Mouse (Mus musculus) gonadal fat pad, adult 2 months (tissue): ENCODE measurements around the gene Cnn2. TPM values are rescaled to one million over a fixed set of nuclear protein-coding genes. Genes with fewer than 3 reads are reported as not detected.

Experiments used
- DNase-seq: peaks from one replicate; pipeline ENCODE4 v3.0.0-alpha.2; 2012; ENCODE audit warnings: low read depth
- polyA plus RNA-seq: library from polyadenylated mRNA; depleted of rRNA; stranded (reverse); fragments of >200 nt; gene quantifications from 2 replicates; pipeline ENCODE4 v1.2.3, GENCODE M21; 2012

The Cnn2 gene
- polyA plus RNA-seq, 1 experiment = 75.3 TPM

DNA sequence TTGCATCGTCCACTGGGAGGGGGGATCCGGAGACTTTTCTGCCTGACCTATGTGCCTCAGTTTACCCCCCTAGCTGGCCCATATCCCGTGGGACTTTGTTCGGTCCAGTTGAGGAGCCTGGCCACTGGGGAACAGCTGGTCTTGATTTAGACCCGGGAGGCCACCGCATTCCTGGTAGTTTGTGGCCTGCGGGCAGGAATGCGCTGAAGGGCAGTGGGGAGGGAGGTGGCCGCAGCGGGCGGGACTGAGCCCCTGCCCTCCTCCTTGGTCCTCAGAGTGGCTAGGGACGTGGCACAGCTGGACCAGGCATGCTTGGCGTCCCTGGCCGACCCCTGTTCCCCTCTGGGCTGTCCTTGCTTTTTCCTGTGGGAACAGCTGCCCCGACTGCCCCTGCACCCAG is 1.5 kb downstream of the Cnn2 start:
- no peak for DNase-seq

DNA sequence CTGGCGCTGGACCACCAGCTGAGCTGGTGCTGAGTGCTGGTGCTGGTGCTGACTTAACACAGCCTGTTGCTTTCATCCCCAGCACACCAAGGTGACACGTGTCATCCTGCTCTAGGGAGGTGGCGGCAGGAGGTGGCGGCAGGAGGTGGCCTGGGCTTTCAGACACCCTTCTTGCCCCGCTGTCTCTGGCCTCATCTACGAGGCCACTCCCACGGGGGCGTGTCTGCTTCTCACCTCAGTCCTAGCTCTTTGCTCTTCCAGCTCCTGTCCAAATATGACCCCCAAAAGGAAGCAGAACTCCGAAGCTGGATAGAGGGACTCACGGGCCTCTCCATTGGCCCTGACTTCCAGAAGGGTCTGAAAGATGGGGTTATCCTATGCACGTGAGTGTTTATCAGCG is 2.7 kb downstream of the Cnn2 start:
- DNase-seq = no peak

DNA sequence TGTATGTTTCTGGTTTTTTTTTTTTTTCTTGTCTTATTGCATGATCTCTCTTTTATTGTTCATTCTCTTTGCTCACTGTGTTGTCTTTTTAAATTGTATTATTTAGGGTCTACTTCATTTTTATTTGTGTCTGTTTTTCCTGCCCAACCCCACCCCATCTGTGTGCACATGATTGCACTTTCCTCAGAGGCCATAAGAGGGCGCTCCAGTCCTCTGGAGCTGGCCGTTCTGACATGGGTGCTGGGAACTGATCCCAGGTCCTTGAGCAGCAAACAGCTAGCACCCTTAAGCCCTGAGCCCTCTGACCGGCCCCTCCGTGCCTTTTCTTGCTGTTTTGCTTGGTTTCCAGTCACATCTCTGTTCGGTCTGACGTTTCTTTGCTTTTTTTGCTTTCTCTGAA is 3.2 kb downstream of the Cnn2 start:
- DNase-seq = no peak

DNA sequence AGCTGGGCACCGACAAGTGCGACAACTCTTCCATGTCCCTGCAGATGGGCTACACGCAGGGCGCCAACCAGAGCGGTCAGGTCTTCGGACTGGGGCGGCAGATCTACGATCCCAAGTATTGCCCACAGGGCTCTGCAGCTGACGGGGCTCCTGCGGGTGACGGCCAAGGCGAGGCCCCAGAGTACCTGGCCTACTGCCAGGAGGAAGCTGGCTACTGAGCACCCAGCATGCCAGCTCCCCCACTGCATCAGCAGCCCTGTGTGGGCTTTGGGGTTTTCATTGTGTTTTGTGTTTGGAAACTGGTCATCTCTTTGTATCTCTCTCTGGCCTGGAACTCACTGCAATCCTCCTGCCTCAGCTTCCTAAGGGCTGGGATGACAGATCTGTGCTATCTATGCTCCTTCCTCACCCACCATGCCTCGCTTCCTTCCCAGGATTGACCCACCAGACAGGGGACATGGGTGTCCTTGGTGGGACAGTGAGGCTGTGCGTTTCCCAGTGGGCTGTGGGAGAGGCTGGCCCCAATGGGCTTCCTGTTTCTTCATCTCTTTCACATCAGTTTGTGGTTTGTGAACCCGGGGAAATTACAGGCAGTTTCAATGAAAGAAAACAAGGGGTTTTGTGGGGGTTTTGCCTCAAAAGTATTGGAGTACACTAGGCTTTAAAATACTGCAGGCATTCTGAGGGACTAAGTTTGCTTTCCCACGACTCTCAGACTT is 6.2 kb downstream of the Cnn2 start:
- DNase-seq = no peak

DNA sequence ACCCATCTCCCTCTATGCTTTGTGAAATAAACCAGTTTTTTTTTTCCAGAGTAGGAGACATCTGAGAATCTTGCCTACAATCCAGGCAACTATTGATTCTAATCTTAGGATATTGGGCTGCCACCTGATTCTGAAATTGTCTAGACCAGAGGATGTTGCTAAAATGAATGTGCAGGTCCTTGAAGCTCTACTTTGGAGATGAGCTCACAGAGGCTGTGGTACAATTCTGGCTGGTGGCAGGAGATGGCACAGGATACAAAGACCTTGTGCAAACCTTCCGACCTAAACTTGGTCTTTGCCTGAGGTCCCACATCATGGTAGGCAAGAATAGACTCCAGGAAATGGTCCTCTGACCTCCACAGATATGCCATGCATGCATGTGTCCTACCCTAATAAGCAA is 7.3 kb downstream of the Cnn2 start:
- DNase-seq = no peak

DNA sequence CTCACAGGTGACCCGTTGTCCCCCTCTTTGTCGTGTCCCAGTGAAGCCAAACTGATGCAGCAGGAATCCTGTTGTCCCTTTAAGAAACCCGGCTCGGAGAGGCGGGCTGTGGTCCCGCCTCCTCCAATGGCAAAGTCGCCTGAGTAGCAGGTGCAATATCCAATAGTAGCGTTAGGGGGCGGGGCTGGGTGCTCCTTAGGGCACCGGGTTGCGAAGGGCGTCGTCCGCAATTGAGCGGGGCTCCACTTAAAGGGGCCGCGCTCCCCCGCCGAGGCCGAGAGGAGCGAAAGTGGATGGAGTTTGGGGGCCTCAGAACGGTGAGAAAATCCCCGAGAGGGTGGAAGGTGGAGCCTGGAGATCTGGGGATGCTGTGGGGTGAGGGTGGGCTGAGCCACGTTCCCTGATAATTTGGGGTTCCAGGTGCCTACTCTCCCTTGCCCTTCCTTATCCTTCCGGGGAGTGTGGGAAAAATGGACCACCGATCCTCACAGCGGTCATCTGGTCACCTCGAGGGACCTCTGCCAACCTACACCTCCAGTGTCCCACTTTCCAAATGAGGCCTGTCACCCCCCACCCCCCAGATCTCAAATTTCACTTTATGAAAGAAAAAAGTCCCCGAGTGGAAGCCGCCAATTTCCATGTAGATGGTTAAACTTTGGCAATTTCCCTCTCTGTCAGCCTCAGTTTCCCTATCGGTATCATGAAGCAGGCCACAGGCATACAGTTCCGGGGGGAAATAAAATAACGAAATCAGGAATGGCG is 8.1 kb downstream of the Cnn2 start, which contains the start of gene Abca7:
Gene Abca7 (plus strand): TSS at position 223 of the 762 bp plus-strand sequence.
- DNase-seq = no peak

DNA sequence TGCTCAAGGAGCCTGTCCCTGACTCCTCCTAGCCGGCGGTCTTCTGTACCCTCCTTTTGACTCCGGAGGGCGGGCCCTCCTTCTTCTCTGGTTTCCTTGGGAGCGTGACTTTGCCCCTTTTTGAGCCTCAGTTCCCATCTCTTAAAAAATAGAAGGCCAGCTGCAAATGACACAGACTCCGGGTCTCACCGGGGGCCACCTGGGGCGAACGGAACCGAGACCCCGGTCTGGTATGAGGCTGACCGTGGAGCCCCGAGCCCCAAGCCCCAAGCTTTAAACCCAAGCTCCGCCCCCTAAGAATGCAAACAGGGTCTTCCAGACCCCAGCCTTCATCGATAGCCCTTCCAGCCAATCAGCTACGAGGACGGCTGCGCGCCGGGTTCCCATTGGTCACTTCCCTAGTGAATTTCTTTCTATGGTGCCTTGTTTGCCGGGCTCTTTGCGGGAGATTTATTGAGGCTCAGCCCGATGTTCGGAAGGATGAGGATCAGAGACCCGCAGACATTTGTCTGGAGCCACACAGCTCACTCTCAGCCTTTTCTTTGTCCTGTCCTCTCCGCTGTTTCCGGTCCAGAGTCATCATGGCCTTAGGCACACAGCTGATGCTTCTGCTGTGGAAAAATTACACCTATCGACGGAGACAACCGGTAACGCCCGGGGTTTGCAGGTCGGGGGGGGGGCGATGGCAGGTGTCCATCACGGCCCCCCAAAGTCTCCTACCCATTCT is 8.8 kb downstream of the Cnn2 start:
- no peak for DNase-seq

DNA sequence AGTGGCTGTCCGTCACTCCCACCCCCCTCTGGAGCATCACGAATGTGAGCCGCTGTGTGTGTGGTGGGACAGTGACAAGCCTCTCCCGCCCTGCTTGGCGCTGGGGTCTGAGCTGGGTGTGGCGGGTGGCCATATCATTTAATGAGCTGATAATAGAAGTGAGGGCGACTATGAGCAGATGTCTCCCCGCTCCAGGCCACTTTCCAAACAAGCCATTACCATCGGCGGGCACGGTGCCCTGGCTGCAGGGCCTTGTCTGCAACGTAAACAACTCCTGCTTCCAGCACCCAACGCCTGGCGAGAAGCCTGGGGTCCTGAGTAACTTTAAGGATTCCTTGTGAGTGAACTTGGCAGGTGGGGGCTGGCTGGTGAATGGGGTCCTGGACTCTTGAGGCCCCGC is 9.4 kb downstream of the Cnn2 start:
- no peak for DNase-seq

DNA sequence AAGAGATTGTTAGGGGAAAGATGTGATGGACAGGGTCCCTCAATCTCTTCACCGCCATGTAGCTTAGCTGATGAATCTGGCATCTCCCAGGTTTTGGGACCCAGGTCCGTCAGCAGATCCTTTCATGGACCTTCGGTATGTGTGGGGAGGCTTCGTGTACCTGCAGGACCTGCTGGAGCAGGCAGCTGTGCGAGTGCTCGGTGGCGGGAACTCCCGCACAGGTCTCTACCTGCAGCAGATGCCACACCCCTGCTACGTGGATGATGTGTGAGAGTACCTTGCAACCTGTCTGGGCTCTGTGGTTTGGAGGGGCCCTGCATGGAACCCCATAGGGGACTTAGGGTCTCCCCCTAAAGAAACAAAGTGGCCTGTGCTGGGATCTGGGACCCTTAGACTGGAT is 13.6 kb downstream of the Cnn2 start:
- no peak for DNase-seq

DNA sequence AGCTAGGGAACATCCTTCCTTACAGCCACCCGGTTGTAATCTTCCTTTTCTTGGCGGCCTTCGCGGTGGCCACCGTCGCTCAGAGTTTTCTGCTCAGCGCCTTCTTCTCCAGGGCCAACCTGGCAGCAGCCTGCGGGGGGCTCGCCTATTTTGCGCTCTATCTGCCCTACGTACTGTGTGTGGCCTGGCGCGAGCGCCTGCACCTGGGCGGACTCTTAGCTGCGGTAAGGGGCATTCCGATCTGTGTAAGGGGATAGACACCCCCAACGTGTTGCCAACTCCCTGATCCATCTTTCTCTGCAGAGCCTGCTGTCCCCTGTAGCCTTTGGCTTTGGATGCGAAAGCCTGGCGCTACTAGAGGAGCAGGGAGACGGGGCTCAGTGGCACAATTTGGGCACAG is 14.4 kb downstream of the Cnn2 start:
- DNase-seq = no peak

DNA sequence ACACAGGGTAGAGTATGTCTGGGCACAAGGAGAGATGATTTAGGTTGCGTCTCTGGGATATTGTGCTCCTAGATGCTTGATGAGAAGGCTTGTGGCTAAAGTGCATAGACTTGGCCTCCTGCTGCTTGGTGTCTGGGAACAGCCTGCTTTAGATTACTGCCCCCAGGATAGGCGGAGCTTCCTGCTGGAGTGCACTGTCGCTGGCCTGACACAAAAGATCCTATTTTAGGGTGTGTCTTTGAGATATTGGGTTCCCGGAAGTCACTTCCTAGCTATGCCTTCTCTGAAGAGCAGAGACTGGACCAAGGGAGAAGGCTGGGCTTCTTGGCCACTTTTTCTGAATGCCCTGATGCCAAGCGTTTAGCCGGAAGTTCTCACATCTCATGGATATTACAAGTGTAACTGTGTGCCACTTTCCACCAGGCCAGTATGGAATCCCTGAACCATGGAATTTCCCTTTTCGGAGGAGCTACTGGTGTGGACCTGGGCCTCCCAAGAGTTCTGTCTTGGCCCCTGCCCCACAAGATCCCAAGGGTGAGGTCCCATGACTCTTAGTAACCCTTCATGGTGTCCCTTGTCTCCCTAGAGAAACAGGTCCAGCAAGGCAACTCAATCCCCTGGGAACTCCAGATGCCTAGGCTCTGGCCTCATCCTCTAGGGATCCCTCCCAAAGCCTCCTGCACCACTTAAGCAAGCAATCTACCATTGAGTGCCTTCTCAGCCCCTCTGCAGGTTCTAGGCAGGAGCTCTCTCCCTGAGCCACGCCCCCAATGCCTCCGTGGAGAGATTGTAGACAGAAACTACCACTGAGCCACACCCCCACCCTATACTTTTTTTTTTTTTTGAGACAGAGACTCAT is 15.2 kb downstream of the Cnn2 start:
- DNase-seq = no peak

DNA sequence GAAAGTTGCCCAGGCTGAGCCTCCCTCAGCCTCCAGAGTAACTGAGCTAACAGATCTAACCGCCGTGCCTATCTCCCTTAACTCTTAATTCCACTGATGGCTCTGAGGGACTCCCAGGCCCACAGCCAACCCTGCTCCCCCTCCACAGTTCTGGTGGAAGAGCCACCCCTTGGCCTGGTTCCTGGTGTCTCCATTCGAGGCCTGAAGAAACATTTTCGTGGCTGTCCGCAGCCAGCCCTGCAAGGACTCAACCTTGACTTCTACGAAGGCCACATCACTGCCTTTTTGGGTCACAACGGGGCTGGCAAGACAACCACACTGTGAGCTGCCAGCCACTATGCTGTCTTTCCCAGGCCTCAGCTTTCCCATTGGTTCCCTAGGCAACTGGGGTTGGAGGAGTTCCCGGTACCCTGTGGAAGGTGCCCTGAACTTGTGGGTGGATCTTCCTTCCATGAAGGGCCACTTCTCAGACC is 15.9 kb downstream of the Cnn2 start:
- no peak for DNase-seq

DNA sequence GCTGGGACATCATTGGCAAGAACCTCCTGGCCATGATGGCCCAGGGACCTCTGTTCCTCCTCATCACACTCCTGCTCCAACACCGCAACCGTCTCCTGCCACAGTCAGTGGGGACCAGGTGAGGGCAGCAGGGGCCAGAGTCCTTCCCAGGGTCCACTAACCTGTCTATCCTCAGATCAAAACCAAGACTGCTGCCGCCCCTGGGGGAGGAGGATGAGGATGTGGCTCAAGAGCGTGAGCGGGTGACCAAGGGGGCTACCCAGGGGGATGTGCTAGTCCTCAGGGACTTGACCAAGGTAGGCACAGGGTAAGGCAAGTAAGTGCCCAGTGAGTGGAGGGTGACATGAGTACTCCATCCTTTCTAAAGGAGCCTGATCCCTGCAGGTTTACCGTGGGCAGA is 23.4 kb downstream of the Cnn2 start:
- no peak for DNase-seq

DNA sequence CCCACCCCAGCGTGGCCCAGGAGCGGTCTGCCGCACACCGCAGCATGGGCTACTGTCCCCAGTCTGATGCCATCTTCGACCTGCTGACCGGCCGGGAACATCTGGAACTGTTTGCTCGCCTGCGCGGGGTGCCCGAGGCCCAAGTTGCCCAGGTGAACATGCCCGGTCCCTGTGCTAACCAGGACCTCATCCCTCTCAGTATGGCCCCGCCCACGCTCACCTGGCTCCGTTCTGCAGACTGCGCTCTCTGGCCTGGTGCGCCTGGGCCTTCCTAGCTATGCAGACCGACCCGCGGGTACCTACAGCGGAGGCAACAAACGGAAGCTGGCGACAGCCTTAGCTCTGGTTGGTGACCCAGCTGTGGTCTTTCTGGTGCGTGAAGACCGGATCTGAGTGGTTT is 25.2 kb downstream of the Cnn2 start:
- no peak for DNase-seq

DNA sequence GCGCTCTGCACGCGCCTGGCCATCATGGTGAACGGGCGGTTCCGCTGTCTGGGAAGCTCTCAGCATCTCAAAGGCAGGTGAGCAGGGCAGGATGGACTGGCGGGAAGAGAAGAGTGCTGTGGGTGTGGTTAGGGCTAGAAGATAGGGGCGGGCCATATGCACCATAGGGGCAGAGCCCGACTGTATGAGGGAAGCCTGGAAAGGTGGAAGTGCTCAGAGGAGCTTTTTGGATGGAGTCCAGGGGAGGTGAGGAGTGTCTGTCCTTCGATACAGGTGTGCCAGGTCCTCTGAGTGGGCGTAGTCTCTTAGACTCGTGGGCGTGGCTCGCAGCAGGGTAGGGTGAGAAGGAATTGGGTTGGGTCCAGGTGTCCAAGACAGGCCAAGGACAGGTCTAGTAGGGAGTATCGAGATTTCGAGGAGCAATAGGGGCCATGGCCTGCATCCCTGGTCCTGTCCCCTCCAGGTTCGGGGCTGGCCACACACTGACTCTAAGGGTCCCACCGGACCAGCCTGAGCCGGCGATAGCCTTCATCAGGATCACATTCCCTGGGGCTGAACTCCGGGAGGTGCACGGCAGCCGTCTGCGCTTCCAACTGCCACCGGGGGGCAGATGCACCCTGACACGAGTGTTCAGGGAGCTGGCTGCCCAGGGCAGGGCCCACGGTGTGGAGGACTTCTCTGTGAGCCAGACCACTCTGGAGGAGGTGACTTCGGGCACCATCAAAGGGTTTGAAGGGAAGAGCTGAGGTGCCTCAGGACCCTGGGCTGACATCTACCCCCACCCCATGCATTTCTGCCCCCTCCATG is 26.3 kb downstream of the Cnn2 start:
- no peak for DNase-seq

DNA sequence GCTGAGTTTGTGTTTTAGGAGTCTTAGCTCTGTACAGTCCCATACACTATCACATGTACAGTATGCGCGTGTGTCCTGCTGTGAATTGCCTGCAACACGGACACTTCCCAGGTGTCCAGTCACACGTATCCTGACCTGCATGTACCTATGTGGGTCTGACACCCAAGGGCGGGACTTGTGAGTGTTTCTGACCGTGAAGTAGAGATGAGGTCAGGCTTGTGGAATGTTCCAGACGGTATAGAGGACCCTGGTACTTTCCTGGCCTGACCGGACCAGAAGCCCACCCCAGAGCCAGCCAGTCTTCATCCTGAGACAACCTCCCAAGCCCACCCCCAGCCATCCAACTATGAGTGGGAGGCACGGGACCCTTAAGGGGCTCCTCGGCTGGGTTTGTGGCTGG is 27.2 kb downstream of the Cnn2 start:
- DNase-seq = no peak

DNA sequence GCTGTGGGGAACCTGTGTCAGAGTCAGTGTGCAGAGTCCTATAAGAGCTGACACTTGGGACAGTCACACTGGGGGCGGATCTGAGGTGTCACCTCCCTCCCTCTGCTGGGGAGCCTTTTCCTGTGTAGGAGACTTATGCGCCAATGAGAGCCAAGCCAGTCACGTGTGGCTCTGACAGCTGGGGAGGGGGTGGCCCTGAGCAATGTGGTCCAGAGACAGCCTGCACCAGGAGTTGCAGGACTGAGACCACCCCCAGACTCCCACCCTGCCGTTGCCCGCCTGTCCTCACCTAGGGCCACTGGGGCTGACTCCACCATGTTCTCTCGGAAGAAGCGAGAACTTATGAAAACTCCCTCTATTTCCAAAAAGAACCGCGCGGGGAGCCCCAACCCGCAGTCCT is 28.1 kb downstream of the Cnn2 start, which contains the start of gene Arhgap45:
Gene Arhgap45 (plus strand): TSS at position 143 of the 400 bp plus-strand sequence.
- DNase-seq = no peak

DNA sequence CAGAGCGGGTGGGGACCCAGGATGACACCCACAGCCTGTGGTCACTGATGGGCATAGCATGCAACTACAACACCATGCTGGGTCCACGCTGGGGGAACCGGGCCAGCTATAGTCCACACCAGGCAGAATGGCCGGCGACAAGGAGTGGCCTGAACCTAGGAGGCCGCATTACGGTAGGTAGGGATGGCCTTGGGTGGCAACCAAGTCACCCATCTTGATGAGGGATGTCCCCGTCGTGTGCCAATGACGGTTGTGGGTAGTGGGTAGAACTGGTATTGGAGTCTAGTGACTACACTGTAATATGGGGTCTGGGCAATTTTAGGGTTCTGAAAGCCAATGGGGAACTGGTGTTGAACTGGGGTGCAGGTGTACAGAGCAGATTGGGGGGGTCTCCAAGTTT is 28.5 kb downstream of the Cnn2 start:
- DNase-seq = no peak

DNA sequence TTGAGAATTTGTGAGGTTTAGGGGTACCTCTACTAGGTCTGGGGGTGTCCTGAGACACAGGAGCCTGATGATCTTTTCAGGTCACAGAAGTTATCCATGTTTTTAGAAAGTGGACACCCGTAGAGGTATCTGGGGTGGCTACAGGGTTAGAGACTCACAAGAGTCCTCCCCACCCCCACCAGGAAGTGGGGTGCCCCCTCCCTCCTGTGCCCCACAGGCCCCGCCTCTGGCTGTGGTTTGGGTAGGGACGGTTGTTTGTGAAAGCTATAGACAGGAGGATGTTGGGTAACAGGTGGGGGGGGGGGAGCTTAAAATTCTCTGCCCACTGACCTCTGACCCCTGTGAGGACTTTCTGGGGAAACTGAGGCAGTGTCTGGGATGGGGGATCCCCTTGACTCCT is 29.0 kb downstream of the Cnn2 start:
- DNase-seq = no peak

DNA sequence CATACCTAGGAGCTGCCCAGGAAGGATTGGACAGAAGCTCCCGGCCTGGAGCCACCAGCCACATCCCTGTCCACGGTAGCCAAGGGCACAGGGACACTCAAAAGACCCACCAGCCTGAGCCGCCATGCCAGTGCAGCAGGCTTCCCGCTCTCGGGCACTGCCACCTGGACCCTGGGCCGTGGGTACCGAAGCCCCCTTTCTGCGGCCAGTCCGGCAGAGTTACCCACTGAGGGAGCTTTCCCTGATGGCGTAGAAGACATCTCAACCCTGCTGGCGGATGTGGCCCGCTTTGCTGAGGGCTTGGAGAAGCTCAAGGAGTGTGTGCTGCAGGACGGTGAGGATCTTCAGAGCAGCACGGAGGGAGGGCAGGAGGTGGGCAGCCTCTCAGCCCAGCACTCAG is 29.4 kb downstream of the Cnn2 start:
- DNase-seq = no peak
